Mouse (Mus musculus): ENCODE data around the gene Runx1. TPM values are rescaled to one million over a fixed set of nuclear protein-coding genes. Genes with fewer than 3 reads are reported as not detected.

Gene Runx1
- polyA plus RNA-seq, 1 experiment: 2.2 TPM

- Histone ChIP-seq H3K27ac (ENCODE audit: insufficient read depth, low read depth, low read length) (no peak overlapping the region), H3K4me1 (ENCODE audit: control insufficient read depth, insufficient read depth, low read length) (no peaks in the 10 kb centered on the region), H3K36me3 (ENCODE audit: control insufficient read depth, insufficient read depth, low read length) (no peaks in the 10 kb centered on the region), H3K27me3 (replicated peaks; ENCODE audit: control insufficient read depth, insufficient read depth, low read length) (no peaks in the 10 kb centered on the region), H3K4me3 (ENCODE audit: insufficient read depth, low read depth, low read length) (no peak overlapping the region)
- 69% methylated on average over 5 of the region's 5 CpGs for WGBS
- TF ChIP-seq POLR2A (IDR thresholded peaks at IDR 0.05; ENCODE audit: low read depth, low read length) (no peak), CTCF (conservative IDR thresholded peaks at IDR 0.05; ENCODE audit: insufficient read depth, insufficient read length, low read depth, low read length) (no peak)
- DNase-seq: no peak
These were observed 4.4 kb downstream of the Runx1 start for GRCm38 (mm10) chr16:92821596-92821937.

- Histone ChIP-seq H3K27ac (ENCODE audit: insufficient read depth, low read depth, low read length) (no peak overlapping the region), H3K4me3 (ENCODE audit: insufficient read depth, low read depth, low read length) (no peak overlapping the region), H3K36me3 (ENCODE audit: control insufficient read depth, insufficient read depth, low read length) (no peaks in the 10 kb centered on the region), H3K27me3 (replicated peaks; ENCODE audit: control insufficient read depth, insufficient read depth, low read length) (no peaks in the 10 kb centered on the region), H3K4me1 (ENCODE audit: control insufficient read depth, insufficient read depth, low read length) (no peaks in the 10 kb centered on the region)
- TF ChIP-seq POLR2A (IDR thresholded peaks at IDR 0.05; ENCODE audit: low read depth, low read length) (no peak), CTCF (conservative IDR thresholded peaks at IDR 0.05; ENCODE audit: insufficient read depth, insufficient read length, low read depth, low read length) (no peak)
- WGBS: 83% methylated on average over 6 of the region's 6 CpGs
- DNase-seq: no peak
These were observed 5.5 kb downstream of the Runx1 start for GRCm38 (mm10) chr16:92820451-92820850.

GRCm38 (mm10) chr16:92818480-92819269 is 7.3 kb downstream of the Runx1 start:
- no peak overlapping the region for H3K27ac ChIP-seq (ENCODE audit: insufficient read depth, low read depth, low read length)
- no peak for TF ChIP-seq POLR2A (IDR thresholded peaks at IDR 0.05; ENCODE audit: low read depth, low read length)
- no peaks in the 10 kb centered on the region for H3K4me1 ChIP-seq (ENCODE audit: control insufficient read depth, insufficient read depth, low read length)
- DNase-seq: no peak
- no peak overlapping the region for H3K4me3 ChIP-seq (ENCODE audit: insufficient read depth, low read depth, low read length)
- WGBS: 78% methylated on average over 8 of the region's 8 CpGs
- H3K27me3 ChIP-seq (replicated peaks; ENCODE audit: control insufficient read depth, insufficient read depth, low read length): no peaks in the 10 kb centered on the region
- H3K36me3 ChIP-seq (ENCODE audit: control insufficient read depth, insufficient read depth, low read length): no peaks in the 10 kb centered on the region

GRCm38 (mm10) chr16:92816092-92816491 is 9.9 kb downstream of the Runx1 start:
- H3K4me1 ChIP-seq (ENCODE audit: control insufficient read depth, insufficient read depth, low read length): no peaks in the 10 kb centered on the region
- TF ChIP-seq CTCF (conservative IDR thresholded peaks at IDR 0.05; ENCODE audit: insufficient read depth, insufficient read length, low read depth, low read length) (no peak), POLR2A (IDR thresholded peaks at IDR 0.05; ENCODE audit: low read depth, low read length) (no peak)
- H3K27me3 ChIP-seq (replicated peaks; ENCODE audit: control insufficient read depth, insufficient read depth, low read length): no peaks in the 10 kb centered on the region
- no peak overlapping the region for H3K27ac ChIP-seq (ENCODE audit: insufficient read depth, low read depth, low read length)
- 91% methylated on average over 7 of the region's 7 CpGs for WGBS
- H3K36me3 ChIP-seq (ENCODE audit: control insufficient read depth, insufficient read depth, low read length): no peaks in the 10 kb centered on the region
- DNase-seq: no peak
- H3K4me3 ChIP-seq (ENCODE audit: insufficient read depth, low read depth, low read length): no peak overlapping the region

- H3K4me3 ChIP-seq (ENCODE audit: insufficient read depth, low read depth, low read length): no peak overlapping the region
- WGBS: 85% methylated on average over 2 of the region's 2 CpGs
- no peaks in the 10 kb centered on the region for H3K27me3 ChIP-seq (replicated peaks; ENCODE audit: control insufficient read depth, insufficient read depth, low read length)
- no peak for DNase-seq
- no peaks in the 10 kb centered on the region for H3K4me1 ChIP-seq (ENCODE audit: control insufficient read depth, insufficient read depth, low read length)
- no peak for TF ChIP-seq POLR2A (IDR thresholded peaks at IDR 0.05; ENCODE audit: low read depth, low read length)
- no peak for TF ChIP-seq CTCF (conservative IDR thresholded peaks at IDR 0.05; ENCODE audit: insufficient read depth, insufficient read length, low read depth, low read length)
- H3K27ac ChIP-seq (ENCODE audit: insufficient read depth, low read depth, low read length): no peak overlapping the region
- H3K36me3 ChIP-seq (ENCODE audit: control insufficient read depth, insufficient read depth, low read length): no peaks in the 10 kb centered on the region
These were observed 10.8 kb downstream of the Runx1 start for GRCm38 (mm10) chr16:92815195-92815527.

- TF ChIP-seq POLR2A (IDR thresholded peaks at IDR 0.05; ENCODE audit: low read depth, low read length): no peak
- no peak for TF ChIP-seq CTCF (conservative IDR thresholded peaks at IDR 0.05; ENCODE audit: insufficient read depth, insufficient read length, low read depth, low read length)
- no peak overlapping the region for H3K4me3 ChIP-seq (ENCODE audit: insufficient read depth, low read depth, low read length)
- 82% methylated on average over 5 of the region's 5 CpGs for WGBS
- no peaks in the 10 kb centered on the region for H3K4me1 ChIP-seq (ENCODE audit: control insufficient read depth, insufficient read depth, low read length)
- no peaks in the 10 kb centered on the region for H3K36me3 ChIP-seq (ENCODE audit: control insufficient read depth, insufficient read depth, low read length)
- H3K27me3 ChIP-seq (replicated peaks; ENCODE audit: control insufficient read depth, insufficient read depth, low read length): no peaks in the 10 kb centered on the region
- no peak overlapping the region for H3K27ac ChIP-seq (ENCODE audit: insufficient read depth, low read depth, low read length)
- no peak for DNase-seq
These were observed 11.4 kb downstream of the Runx1 start for GRCm38 (mm10) chr16:92814366-92815194.

GRCm38 (mm10) chr16:92812405-92812804 is 13.5 kb downstream of the Runx1 start:
- WGBS: 82% methylated on average over 3 of the region's 3 CpGs
- no peaks in the 10 kb centered on the region for H3K4me1 ChIP-seq (ENCODE audit: control insufficient read depth, insufficient read depth, low read length)
- no peak overlapping the region for H3K27ac ChIP-seq (ENCODE audit: insufficient read depth, low read depth, low read length)
- H3K36me3 ChIP-seq (ENCODE audit: control insufficient read depth, insufficient read depth, low read length): no peaks in the 10 kb centered on the region
- H3K27me3 ChIP-seq (replicated peaks; ENCODE audit: control insufficient read depth, insufficient read depth, low read length): no peaks in the 10 kb centered on the region
- no peak overlapping the region for H3K4me3 ChIP-seq (ENCODE audit: insufficient read depth, low read depth, low read length)
- no peak for DNase-seq
- TF ChIP-seq POLR2A (IDR thresholded peaks at IDR 0.05; ENCODE audit: low read depth, low read length) (no peak), CTCF (conservative IDR thresholded peaks at IDR 0.05; ENCODE audit: insufficient read depth, insufficient read length, low read depth, low read length) (no peak)

Measured in kidney, adult 2 months (tissue).